Mouse (Mus musculus) testis, adult 2 months (tissue): ENCODE results near the gene Gm20388.

Source experiments
- CTCF ChIP-seq: fragments of 200-500 bp; IDR thresholded peaks from 2 replicates; pipeline ENCODE4 v1.5.1; 2012; ENCODE audit warnings: low read depth, mild to moderate bottlenecking, inconsistent platforms, low read length, moderate library complexity; ENCODE audit not compliant: control insufficient read depth, insufficient read depth, insufficient replicate concordance
- POLR2A ChIP-seq: fragments of 200-500 bp; IDR thresholded peaks from 2 replicates; pipeline ENCODE4 v1.6.1; 2012; ENCODE audit warnings: low read depth, mild to moderate bottlenecking, inconsistent platforms, low read length, moderate library complexity; ENCODE audit not compliant: control insufficient read depth

DNA sequence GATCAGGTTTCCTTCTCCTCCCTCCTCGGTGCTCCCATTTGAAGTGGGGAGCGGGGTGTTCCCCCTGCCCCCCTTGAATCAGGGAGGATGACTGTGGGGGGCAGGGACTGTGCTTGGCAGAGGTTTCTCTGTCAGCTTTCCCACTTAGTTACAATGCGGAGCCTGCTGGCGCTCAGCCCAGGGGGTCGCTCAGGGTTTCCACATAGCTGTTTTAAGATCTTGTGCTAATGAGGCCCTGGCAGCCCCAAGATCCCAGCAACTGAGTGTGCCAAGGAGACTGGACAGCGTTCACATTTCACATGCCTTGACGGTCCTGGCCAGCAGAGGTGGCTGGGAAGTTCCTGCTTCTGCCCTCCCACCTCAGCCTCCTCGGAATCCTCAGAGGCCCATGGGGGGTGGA lies 555.1 kb downstream of the Gm20388 start:
- no peak for TF ChIP-seq CTCF
- TF ChIP-seq POLR2A, result no peak
